Mouse (Mus musculus) heart, postnatal 0 days (tissue): ENCODE measurements around the gene Mettl22.

ENCODE experiments used
- CTCF ChIP-seq: IDR thresholded peaks from 2 replicates; pipeline ENCODE4 v1.5.1; 2016; ENCODE audit warnings: antibody characterized with exemption, control low read depth, low read depth
- EP300 ChIP-seq: IDR thresholded peaks from 2 replicates; pipeline ENCODE4 v1.6.1; 2016; ENCODE audit warnings: antibody characterized with exemption, low read depth

DNA sequence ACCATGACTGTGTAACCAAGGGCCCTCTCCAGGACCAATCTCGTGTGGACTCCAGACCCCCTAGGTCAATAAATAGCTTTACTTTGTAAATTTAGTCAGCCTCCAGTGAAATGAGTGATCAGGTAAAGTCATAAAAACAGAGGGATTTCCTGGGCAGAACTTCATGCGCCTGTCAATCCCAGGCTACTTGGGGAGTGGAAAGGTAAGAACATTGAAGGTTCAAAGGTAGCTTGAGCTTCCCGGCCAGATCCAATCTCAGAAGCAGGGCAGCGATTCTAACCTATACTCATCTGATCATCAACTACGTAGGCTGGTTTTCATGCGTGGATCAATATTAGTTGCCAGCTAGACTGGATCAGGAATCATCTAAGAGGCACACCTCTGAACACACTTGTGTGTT lies 24.3 kb upstream of the Mettl22 start:
- TF ChIP-seq EP300 (no peak), CTCF (no peak)
